Mouse (Mus musculus) CH12.LX (cell line): ENCODE measurements around the gene C1ql4.

Experiments
- CTCF ChIP-seq, 2 experiments: IDR thresholded peaks in 1 of 2; conservative IDR thresholded peaks in 1 of 2; 2 replicates each; pipeline ENCODE4 v1.5.1; 2011 to 2012; ENCODE audit warnings: low read depth in 2 of 2, low read length in 2 of 2, improper control_type of control experiment in 1 of 2, inconsistent platforms in 1 of 2, mild to moderate bottlenecking in 1 of 2, moderate library complexity in 1 of 2
- ELF1 ChIP-seq: IDR thresholded peaks from 2 replicates; pipeline ENCODE4 v1.6.1; 2014; ENCODE audit warnings: low read depth, mild to moderate bottlenecking, inconsistent platforms, low read length, improper control_type of control experiment
- EP300 ChIP-seq: IDR thresholded peaks from 2 replicates; pipeline ENCODE4 v1.6.1; 2011; ENCODE audit warnings: low read length, improper control_type of control experiment
- ETS1 ChIP-seq: conservative IDR thresholded peaks from 2 replicates; pipeline ENCODE4 v1.6.1; 2012; ENCODE audit warnings: low read depth, mild to moderate bottlenecking, inconsistent platforms, low read length, improper control_type of control experiment, moderate library complexity
- IRF4 ChIP-seq: IDR thresholded peaks from 2 replicates; pipeline ENCODE4 v1.6.1; 2014; ENCODE audit warnings: low read depth, mild to moderate bottlenecking, inconsistent platforms, low read length, improper control_type of control experiment
- MAFK ChIP-seq: IDR thresholded peaks from 2 replicates; pipeline ENCODE4 v1.6.1; 2011; ENCODE audit warnings: low read length, improper control_type of control experiment; ENCODE audit not compliant: insufficient replicate concordance
- MAZ ChIP-seq: IDR thresholded peaks from 2 replicates; pipeline ENCODE4 v1.6.1; 2012; ENCODE audit warnings: low read depth, mild to moderate bottlenecking, inconsistent platforms, low read length, improper control_type of control experiment, moderate library complexity
- MYC ChIP-seq: IDR thresholded peaks from 2 replicates; pipeline ENCODE4 v1.6.1; 2011; ENCODE audit warnings: low read depth, mild to moderate bottlenecking, improper control_type of control experiment, low read length
- NELFE ChIP-seq: IDR thresholded peaks from 2 replicates; pipeline ENCODE4 v1.6.1; 2011; ENCODE audit warnings: low read depth, low read length, improper control_type of control experiment
- POLR2A ChIP-seq: IDR thresholded peaks from 2 replicates; pipeline ENCODE4 v1.6.1; 2011; ENCODE audit warnings: low read depth, mild to moderate bottlenecking, improper control_type of control experiment, low read length
- POLR2AphosphoS2 ChIP-seq: IDR thresholded peaks from 2 replicates; pipeline ENCODE4 v1.6.1; 2011; ENCODE audit warnings: low read depth, low read length, improper control_type of control experiment
- RCOR1 ChIP-seq: conservative IDR thresholded peaks from 2 replicates; pipeline ENCODE4 v1.6.1; 2012; ENCODE audit warnings: low read depth, mild to moderate bottlenecking, inconsistent platforms, low read length, improper control_type of control experiment
- USF1 ChIP-seq: IDR thresholded peaks from 2 replicates; pipeline ENCODE4 v1.6.1; 2014; ENCODE audit warnings: low read depth, mild to moderate bottlenecking, inconsistent platforms, low read length, improper control_type of control experiment
- ZMIZ1 ChIP-seq: IDR thresholded peaks from 2 replicates; pipeline ENCODE4 v1.6.1; 2012; ENCODE audit warnings: low read depth, mild to moderate bottlenecking, inconsistent platforms, low read length, improper control_type of control experiment

DNA sequence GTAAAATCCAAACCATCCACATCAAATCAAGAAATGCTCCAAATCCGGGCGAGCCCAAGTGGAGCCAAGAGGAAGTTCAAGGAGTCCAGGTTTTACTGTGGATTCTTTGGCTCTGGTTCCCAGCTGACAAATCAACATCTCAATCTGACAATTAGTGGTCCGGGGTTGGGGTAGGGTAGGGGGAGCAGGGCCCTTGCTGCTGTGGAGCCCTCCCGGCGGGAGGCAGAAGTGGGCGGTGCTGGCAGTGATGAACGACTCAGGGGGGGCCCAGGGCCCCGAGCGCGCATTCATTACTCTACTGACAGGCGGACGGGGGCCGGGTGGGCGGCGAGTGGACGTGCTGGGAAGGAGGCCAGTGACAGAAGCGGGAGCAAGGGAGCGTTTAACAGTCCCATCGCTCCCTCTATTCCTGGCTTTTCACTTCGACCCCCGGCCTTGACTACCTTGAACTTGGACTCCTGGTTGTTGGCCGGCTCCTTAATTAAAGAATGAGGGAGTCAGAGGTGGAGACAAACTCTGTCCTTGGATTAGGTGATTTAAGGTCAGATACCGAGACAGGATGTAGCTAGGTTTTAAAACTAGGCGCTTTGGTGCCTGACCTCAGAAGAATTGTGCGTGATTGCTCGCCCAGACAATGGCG lies 7.1 kb upstream of the C1ql4 start:
- TF ChIP-seq MAZ (no peak), USF1 (no peak), POLR2AphosphoS2 (no peak), EP300 (no peak), IRF4 (no peak), MAFK (no peak), POLR2A (no peak), CTCF (conservative IDR thresholded peaks at IDR 0.05 in 1 of 2, IDR thresholded peaks at IDR 0.05 in 1 of 2; ENCODE audit: low read depth in 2 of 2, low read length in 2 of 2) (no peak), ETS1 (no peak), NELFE (no peak), ZMIZ1 (no peak), ELF1 (no peak), RCOR1 (no peak), MYC (no peak)
